In genomic region chr11:5837251-5838246, GRCm38 (mm10) we compare ENCODE assay signal across 8 mouse cellular contexts. TPM values are rescaled to one million over a fixed set of nuclear protein-coding genes. Genes with fewer than 3 reads are reported as not detected.
DNase-seq lines count a peak whose midpoint lies in the region; ATAC-seq lines count a peak whose summit lies in the region.

Gene Polm, minus strand, starts transcription at chr11:5838016.

- peak within 1 kb of the TSS; percentile 96 for H3K4me2 ChIP-seq in heart, embryonic 13.5 days
- peak within 1 kb of the TSS; percentile 97 for H3K4me2 ChIP-seq in liver, embryonic 12.5 days
- H3K4me2 ChIP-seq in stomach, embryonic 15.5 days: peak within 1 kb of the TSS; percentile 81

- no peaks in the 10 kb centered on the region for H3K27me3 ChIP-seq in heart, embryonic 13.5 days (replicated peaks)
- H3K27me3 ChIP-seq in liver, embryonic 12.5 days (replicated peaks): no peaks in the 10 kb centered on the region
- no peaks in the 10 kb centered on the region for H3K27me3 ChIP-seq in stomach, embryonic 15.5 days (replicated peaks)

- ATAC-seq in heart, embryonic 13.5 days (ENCODE audit: extremely low read depth, insufficient number of reproducible peaks, low FRiP score, low TSS enrichment): peak; percentile 86
- peak; percentile 97 for ATAC-seq in liver, embryonic 12.5 days
- ATAC-seq in stomach, embryonic 15.5 days (ENCODE audit: insufficient read depth, low FRiP score, low read depth): peak; percentile 97

- H3K4me3 ChIP-seq in brown adipose tissue, adult 24 weeks (ENCODE audit: insufficient read depth, low read depth, low read length): peak within 1 kb of the TSS; percentile 66
- peak within 1 kb of the TSS; percentile 80 for H3K4me3 ChIP-seq in heart, embryonic 13.5 days
- peak within 1 kb of the TSS; percentile 77 for H3K4me3 ChIP-seq in liver, embryonic 12.5 days
- H3K4me3 ChIP-seq in stomach, embryonic 15.5 days (replicated peaks): peak within 1 kb of the TSS; percentile 72

- WGBS in heart, embryonic 13.5 days: under 1% methylated on average over 62 of the region's 63 CpGs
- under 1% methylated on average over 63 of the region's 63 CpGs for WGBS in liver, embryonic 12.5 days (ENCODE audit: insufficient replicate concordance)
- WGBS in stomach, embryonic 15.5 days: under 1% methylated on average over 63 of the region's 63 CpGs

- peaks cover 29% of the 10 kb centered on the region for H3K36me3 ChIP-seq in heart, embryonic 13.5 days
- H3K36me3 ChIP-seq in liver, embryonic 12.5 days: peaks cover 26% of the 10 kb centered on the region
- H3K36me3 ChIP-seq in stomach, embryonic 15.5 days: no peaks in the 10 kb centered on the region

- 0 out of 2 replicates have a peak, but pooled peaks cover 6% of the 10 kb centered on the region for H3K9me3 ChIP-seq in heart, embryonic 13.5 days
- no peaks in the 10 kb centered on the region for H3K9me3 ChIP-seq in liver, embryonic 12.5 days (replicated peaks)
- no peaks in the 10 kb centered on the region for H3K9me3 ChIP-seq in stomach, embryonic 15.5 days

- H3K4me1 ChIP-seq in brown adipose tissue, adult 24 weeks (ENCODE audit: control insufficient read depth, insufficient read depth, insufficient read length, low read length): no peaks in the 10 kb centered on the region
- peaks cover 14% of the 10 kb centered on the region for H3K4me1 ChIP-seq in heart, embryonic 13.5 days
- peaks cover 13% of the 10 kb centered on the region for H3K4me1 ChIP-seq in liver, embryonic 12.5 days
- no peaks in the 10 kb centered on the region for H3K4me1 ChIP-seq in stomach, embryonic 15.5 days

- H3K27ac ChIP-seq in brown adipose tissue, adult 24 weeks (replicated peaks; ENCODE audit: low read depth, low read length): peak within 1 kb of the TSS; percentile 40; the same call in 1 of the 2 replicates
- peak within 1 kb of the TSS; percentile 78 for H3K27ac ChIP-seq in heart, embryonic 13.5 days (replicated peaks)
- H3K27ac ChIP-seq in liver, embryonic 12.5 days: peak within 1 kb of the TSS; percentile 79
- peak within 1 kb of the TSS; percentile 94 for H3K27ac ChIP-seq in stomach, embryonic 15.5 days

- H3K9ac ChIP-seq in heart, embryonic 13.5 days: peak within 1 kb of the TSS; percentile 93
- peak within 1 kb of the TSS; percentile 81 for H3K9ac ChIP-seq in liver, embryonic 12.5 days
- peak within 1 kb of the TSS; percentile 55 for H3K9ac ChIP-seq in stomach, embryonic 15.5 days

- peak; percentile 90 for DNase-seq in CD4-positive, CD25-positive, alpha-beta regulatory T cell, adult 2 months (ENCODE audit: low read depth, low spot score)
- peak; percentile 37 for DNase-seq in fat pad, adult 2 months (ENCODE audit: extremely low read depth, low read depth, low spot score)
- DNase-seq in kidney, postnatal 10 days: peak; percentile 97
- peak; percentile 84 to 89 for DNase-seq in natural killer cell, adult 2 months (ENCODE audit: low spot score in 2 of 2)

RNA-seq across cellular contexts. Expression of gene Polm, which starts in this region (rescaled TPM):
- 2.1 and 2.9 TPM in 2 replicates for polyA plus RNA-seq in brown adipose tissue, adult 24 weeks (2012; ENCODE audit: insufficient read depth, insufficient read length, missing spikeins)
- polyA plus RNA-seq in heart, embryonic 13.5 days (2015; fragmentation: Nextera tagmentation; extraction: Ambion mirVana): 5.8 and 6.9 TPM in 2 replicates
- polyA plus RNA-seq in liver, embryonic 12.5 days (2016; fragmentation: Nextera tagmentation; extraction: Ambion mirVana): 2.8 and 2.9 TPM in 2 replicates
- 9.6 and 11.1 TPM in 2 replicates for polyA plus RNA-seq in stomach, embryonic 15.5 days (2015; fragmentation: Nextera tagmentation; extraction: Ambion mirVana)

Comparison
In these comparisons a context has a peak if more than half of its experiments do, and no peak if none do; other contexts are left out.
1. Peak in every context shown above with its lines: DNase-seq, ATAC-seq, H3K4me3 ChIP-seq and H3K27ac ChIP-seq.
2. DNase-seq: peak in every context shown above with its lines; median percentile 97 in kidney, postnatal 10 days; 90 in CD4-positive, CD25-positive, alpha-beta regulatory T cell, adult 2 months; 86 in natural killer cell, adult 2 months; 37 in fat pad, adult 2 months.
3. H3K27ac ChIP-seq: peak in every context shown above with its lines; median percentile 94 in stomach, embryonic 15.5 days; 79 in liver, embryonic 12.5 days; 78 in heart, embryonic 13.5 days; 40 in brown adipose tissue, adult 24 weeks.